Mouse (Mus musculus) forebrain, postnatal 0 days (tissue): ENCODE results near the gene Sgk1. TPM values are rescaled to one million over a fixed set of nuclear protein-coding genes. Genes with fewer than 3 reads are reported as not detected.

Experiments used
- ATAC-seq: fragments of 200-750 bp; cut with Nextera tagmentation; 2 replicates; pipeline ENCODE4 v1.8.0; 2017; ENCODE audit warnings: mild to moderate bottlenecking, moderate library complexity
- DNase-seq: peaks from one replicate; pipeline ENCODE4 v3.0.0-alpha.2; 2015
- H3K27ac ChIP-seq: fragments of 300-500 bp; sonication (generic); 2 replicates; pipeline ENCODE4 v1.5.1; 2014; ENCODE audit warnings: low read depth, mild to moderate bottlenecking, antibody characterized with exemption, low read length, moderate library complexity, mixed read lengths
- H3K27me3 ChIP-seq: fragments of 300-500 bp; sonication (generic); 2 replicates; pipeline ENCODE4 v1.6.1; 2014; ENCODE audit warnings: mild to moderate bottlenecking, low read length, mixed read lengths; ENCODE audit not compliant: insufficient read depth
- H3K36me3 ChIP-seq: fragments of 300-500 bp; sonication (generic); 2 replicates; pipeline ENCODE4 v1.6.1; 2014; ENCODE audit warnings: mild to moderate bottlenecking, moderate library complexity; ENCODE audit not compliant: insufficient read depth
- H3K4me1 ChIP-seq: fragments of 300-500 bp; sonication (generic); 2 replicates; pipeline ENCODE4 v1.6.1; 2014; ENCODE audit warnings: antibody characterized with exemption; ENCODE audit not compliant: insufficient read depth
- H3K4me2 ChIP-seq: fragments of 300-500 bp; sonication (generic); 2 replicates; pipeline ENCODE4 v1.6.1; 2014; ENCODE audit warnings: low read depth, mild to moderate bottlenecking, moderate library complexity
- H3K4me3 ChIP-seq: fragments of 300-500 bp; sonication (generic); 2 replicates; pipeline ENCODE4 v1.5.1; 2014; ENCODE audit warnings: low read depth, low read length, mixed read lengths
- H3K9ac ChIP-seq: fragments of 300-500 bp; sonication (generic); 2 replicates; pipeline ENCODE4 v1.6.1; 2014; ENCODE audit warnings: mild to moderate bottlenecking
- H3K9me3 ChIP-seq: fragments of 300-500 bp; sonication (generic); 2 replicates; pipeline ENCODE4 v1.6.1; 2016; ENCODE audit warnings: low read length
- CTCF ChIP-seq: sonication (generic); IDR thresholded peaks from 2 replicates; pipeline ENCODE4 v1.5.1; 2016; ENCODE audit warnings: antibody characterized with exemption, control low read depth, low read depth
- WGBS: fragments of 180-500 bp; shearing (Covaris S2); extraction: QIAGEN DNeasy Blood & Tissue Kit; methylation state at CpG from one replicate; pipeline ENCODE4 v1.1.7; 2014; 5-methylcytosine and 5-hydroxymethylcytosine counted together
- polyA plus RNA-seq: library from polyadenylated mRNA; unstranded; fragments of >200 nt; fragmentation: Nextera tagmentation; extraction: Ambion mirVana; gene quantifications from 2 replicates; pipeline ENCODE4 v1.2.1, GENCODE M21; 2015
- total RNA-seq: library from RNA; depleted of rRNA; stranded (reverse); fragments of >200 nt; gene quantifications from 2 replicates; pipeline ENCODE4 v1.2.3, GENCODE M21; 2014

Gene Sgk1
- total and polyA plus RNA-seq, 2 experiments from 2014 or later, result 62.8 to 97.5 TPM

- H3K27me3 ChIP-seq, result no peaks in the 10 kb centered on the region
- H3K9me3 ChIP-seq, result no peaks in the 10 kb centered on the region
- ATAC-seq (no peak), DNase-seq (no peak)
- no peak overlapping the region for H3K4me2 ChIP-seq
- no peaks in the 10 kb centered on the region for H3K4me1 ChIP-seq
- H3K4me3 ChIP-seq, result no peak overlapping the region
- WGBS, result 97% methylated on average over 1 of the region's 1 CpGs
- no peak overlapping the region for H3K27ac ChIP-seq
- H3K9ac ChIP-seq, result no peak overlapping the region
- TF ChIP-seq CTCF, result no peak
- no peaks in the 10 kb centered on the region for H3K36me3 ChIP-seq
Measured at GRCm38 (mm10) chr10:21905616-21906015, 23.6 kb downstream of the Sgk1 start.

GRCm38 (mm10) chr10:21906894-21907446 lies 25.0 kb downstream of the Sgk1 start:
- TF ChIP-seq CTCF, result no peak
- no peaks in the 10 kb centered on the region for H3K36me3 ChIP-seq
- no peak for DNase-seq
- no peaks in the 10 kb centered on the region for H3K4me1 ChIP-seq
- H3K4me3 ChIP-seq, result no peak overlapping the region
- no peak overlapping the region for H3K4me2 ChIP-seq
- H3K9me3 ChIP-seq, result no peaks in the 10 kb centered on the region
- no peak overlapping the region for H3K27ac ChIP-seq
- H3K9ac ChIP-seq, result no peak overlapping the region
- ATAC-seq, result no peak
- WGBS, result 17% methylated on average over 5 of the region's 5 CpGs
- no peaks in the 10 kb centered on the region for H3K27me3 ChIP-seq

- H3K27me3 ChIP-seq, result no peaks in the 10 kb centered on the region
- DNase-seq, result no peak
- WGBS, result 79% methylated on average over 3 of the region's 3 CpGs
- no peak overlapping the region for H3K4me2 ChIP-seq
- H3K9ac ChIP-seq, result no peak overlapping the region
- TF ChIP-seq CTCF, result no peak
- no peaks in the 10 kb centered on the region for H3K4me1 ChIP-seq
- H3K4me3 ChIP-seq, result no peak overlapping the region
- H3K36me3 ChIP-seq, result no peaks in the 10 kb centered on the region
- H3K9me3 ChIP-seq, result no peaks in the 10 kb centered on the region
- no peak overlapping the region for H3K27ac ChIP-seq
- ATAC-seq, result no peak
Measured at GRCm38 (mm10) chr10:21907784-21908183, 25.8 kb downstream of the Sgk1 start.

GRCm38 (mm10) chr10:21908686-21909085 lies 26.7 kb downstream of the Sgk1 start:
- H3K4me3 ChIP-seq, result no peak overlapping the region
- ATAC-seq (no peak), DNase-seq (no peak)
- 100% methylated on average over 1 of the region's 1 CpGs for WGBS
- H3K27me3 ChIP-seq, result no peaks in the 10 kb centered on the region
- no peak overlapping the region for H3K9ac ChIP-seq
- H3K4me1 ChIP-seq, result no peaks in the 10 kb centered on the region
- H3K9me3 ChIP-seq, result no peaks in the 10 kb centered on the region
- no peak overlapping the region for H3K4me2 ChIP-seq
- H3K36me3 ChIP-seq, result no peaks in the 10 kb centered on the region
- no peak for TF ChIP-seq CTCF
- no peak overlapping the region for H3K27ac ChIP-seq

GRCm38 (mm10) chr10:21910334-21910733 lies 28.4 kb downstream of the Sgk1 start:
- no peak for TF ChIP-seq CTCF
- Histone ChIP-seq H3K36me3 (no peaks in the 10 kb centered on the region), H3K9me3 (no peaks in the 10 kb centered on the region), H3K4me1 (no peaks in the 10 kb centered on the region), H3K4me3 (no peak overlapping the region), H3K27ac (no peak overlapping the region), H3K9ac (no peak overlapping the region), H3K27me3 (no peaks in the 10 kb centered on the region), H3K4me2 (no peak overlapping the region)
- DNase-seq, result no peak
- 89% methylated on average over 9 of the region's 9 CpGs for WGBS
- ATAC-seq, result no peak

- 78% methylated on average over 10 of the region's 10 CpGs for WGBS
- no peaks in the 10 kb centered on the region for H3K4me1 ChIP-seq
- H3K27ac ChIP-seq, result no peak overlapping the region
- no peaks in the 10 kb centered on the region for H3K9me3 ChIP-seq
- H3K9ac ChIP-seq, result no peak overlapping the region
- no peak overlapping the region for H3K4me3 ChIP-seq
- TF ChIP-seq CTCF, result no peak
- no peaks in the 10 kb centered on the region for H3K36me3 ChIP-seq
- DNase-seq (no peak), ATAC-seq (no peak)
- no peaks in the 10 kb centered on the region for H3K27me3 ChIP-seq
- H3K4me2 ChIP-seq, result no peak overlapping the region
Measured at GRCm38 (mm10) chr10:21911303-21911947, 29.4 kb downstream of the Sgk1 start.

- ATAC-seq (no peak), DNase-seq (no peak)
- H3K27me3 ChIP-seq, result no peaks in the 10 kb centered on the region
- no peaks in the 10 kb centered on the region for H3K9me3 ChIP-seq
- no peaks in the 10 kb centered on the region for H3K4me1 ChIP-seq
- no peak overlapping the region for H3K4me2 ChIP-seq
- TF ChIP-seq CTCF, result no peak
- no peak overlapping the region for H3K9ac ChIP-seq
- H3K27ac ChIP-seq, result no peak overlapping the region
- 13% methylated on average over 1 of the region's 1 CpGs for WGBS
- H3K36me3 ChIP-seq, result no peaks in the 10 kb centered on the region
- no peak overlapping the region for H3K4me3 ChIP-seq
Measured at GRCm38 (mm10) chr10:21914751-21915150, 32.8 kb downstream of the Sgk1 start.
